Mouse (Mus musculus): ENCODE measurements around the gene Arfgef3. TPM values are rescaled to one million over a fixed set of nuclear protein-coding genes. Genes with fewer than 3 reads are reported as not detected.

Gene Arfgef3
- total RNA-seq, 1 experiment, result 3.6 TPM

GRCm38 (mm10) chr10:18547381-18547780 is 196.4 kb downstream of the Arfgef3 start:
- TF ChIP-seq ZNF384 (IDR thresholded peaks at IDR 0.05; ENCODE audit: low read depth, low read length) (no peak), ZC3H11A (IDR thresholded peaks at IDR 0.05; ENCODE audit: borderline replicate concordance, low read depth, low read length) (no peak), CHD2 (IDR thresholded peaks at IDR 0.05; ENCODE audit: low read depth, low read length) (no peak), HCFC1 (IDR thresholded peaks at IDR 0.05; ENCODE audit: borderline replicate concordance, insufficient read depth, low read length) (no peak), MAFK (IDR thresholded peaks at IDR 0.05; ENCODE audit: insufficient read depth, low read depth, low read length) (no peak)
- Histone ChIP-seq H3K4me1 (ENCODE audit: control insufficient read depth in 2 of 2, insufficient read depth in 2 of 2, low read length in 2 of 2, poor library complexity in 1 of 2) (peaks cover 0 to 6% of the 10 kb centered on the region in 2 experiments; a peak in 1 of 4 replicates), H3K9ac (ENCODE audit: insufficient read depth, low read depth, low read length, poor library complexity, severe bottlenecking) (no peak overlapping the region), H3K9me3 (ENCODE audit: control insufficient read depth, insufficient read depth, low read depth, low read length) (no peaks in the 10 kb centered on the region), H3K36me3 (ENCODE audit: control insufficient read depth, insufficient read depth, low read length, poor library complexity, severe bottlenecking) (no peaks in the 10 kb centered on the region), H3K27ac (ENCODE audit: insufficient read depth, low read depth, low read length, poor library complexity, severe bottlenecking) (no peak overlapping the region), H3K4me3 (ENCODE audit: insufficient read depth in 1 of 2, low read depth in 1 of 2, low read length in 2 of 2, poor library complexity in 1 of 2, severe bottlenecking in 1 of 2) (no peak overlapping the region)
- DNase-seq (ENCODE audit: low read depth, low spot score), result no peak
- in situ Hi-C loops (cut with MboI; ENCODE audit: low sequenced_read_pairs in 2 of 2, unreplicated experiment in 2 of 2), result no loop called here

DNA sequence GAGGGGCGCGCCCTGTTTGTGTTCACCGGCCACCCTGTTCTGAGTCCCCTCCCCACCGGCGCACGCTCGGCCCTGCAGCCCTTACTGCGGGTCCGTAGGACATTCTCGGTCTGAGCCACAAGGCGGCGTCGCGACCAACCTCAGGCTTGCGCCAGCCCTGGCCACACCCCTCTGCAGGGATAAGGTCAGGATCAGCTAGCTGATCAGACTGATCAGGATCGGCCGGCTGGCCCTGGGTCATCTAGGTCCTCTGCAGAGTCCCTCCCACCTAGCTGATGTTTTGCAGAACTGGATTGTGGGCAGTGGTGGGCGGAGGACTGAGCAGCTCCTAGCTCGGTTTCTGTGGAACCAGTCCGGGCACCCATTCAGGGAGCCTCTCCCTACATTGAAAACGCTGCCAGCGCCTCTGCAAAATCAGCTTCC is 197.9 kb downstream of the Arfgef3 start, which contains the start of gene Hebp2:
Hebp2 (minus strand) TSS at position 264 of the 423 bp plus-strand sequence.
- H3K9ac ChIP-seq (ENCODE audit: insufficient read depth, low read depth, low read length, poor library complexity, severe bottlenecking), result peak within 1 kb of the TSS; percentile 71; the same call in 1 of the 2 replicates
- TF ChIP-seq HCFC1 (IDR thresholded peaks at IDR 0.05; ENCODE audit: borderline replicate concordance, insufficient read depth, low read length), result 0 out of 2 replicates have a peak, but pooled peaks have one; percentile 30
- TF ChIP-seq MAFK (IDR thresholded peaks at IDR 0.05; ENCODE audit: insufficient read depth, low read depth, low read length), result no peak
- TF ChIP-seq ZC3H11A (IDR thresholded peaks at IDR 0.05; ENCODE audit: borderline replicate concordance, low read depth, low read length), result peak; percentile 42; the same call in 1 of the 2 replicates
- no peak for TF ChIP-seq CHD2 (IDR thresholded peaks at IDR 0.05; ENCODE audit: low read depth, low read length)
- in situ Hi-C loops (cut with MboI; ENCODE audit: low sequenced_read_pairs in 2 of 2, unreplicated experiment in 2 of 2), result no loop called here
- H3K4me3 ChIP-seq (ENCODE audit: insufficient read depth in 1 of 2, low read depth in 1 of 2, low read length in 2 of 2, poor library complexity in 1 of 2, severe bottlenecking in 1 of 2), result peak within 1 kb of the TSS; percentile 54 to 63
- H3K27ac ChIP-seq (ENCODE audit: insufficient read depth, low read depth, low read length, poor library complexity, severe bottlenecking), result no peak within 1 kb of the TSS
- H3K4me1 ChIP-seq (ENCODE audit: control insufficient read depth in 2 of 2, insufficient read depth in 2 of 2, low read length in 2 of 2, poor library complexity in 1 of 2), result peaks cover 0 to 6% of the 10 kb centered on the region in 2 experiments; a peak in 1 of 4 replicates
- DNase-seq (ENCODE audit: low read depth, low spot score), result peak; percentile 69
- H3K36me3 ChIP-seq (ENCODE audit: control insufficient read depth, insufficient read depth, low read length, poor library complexity, severe bottlenecking), result no peaks in the 10 kb centered on the region
- H3K9me3 ChIP-seq (ENCODE audit: control insufficient read depth, insufficient read depth, low read depth, low read length), result no peaks in the 10 kb centered on the region

DNA sequence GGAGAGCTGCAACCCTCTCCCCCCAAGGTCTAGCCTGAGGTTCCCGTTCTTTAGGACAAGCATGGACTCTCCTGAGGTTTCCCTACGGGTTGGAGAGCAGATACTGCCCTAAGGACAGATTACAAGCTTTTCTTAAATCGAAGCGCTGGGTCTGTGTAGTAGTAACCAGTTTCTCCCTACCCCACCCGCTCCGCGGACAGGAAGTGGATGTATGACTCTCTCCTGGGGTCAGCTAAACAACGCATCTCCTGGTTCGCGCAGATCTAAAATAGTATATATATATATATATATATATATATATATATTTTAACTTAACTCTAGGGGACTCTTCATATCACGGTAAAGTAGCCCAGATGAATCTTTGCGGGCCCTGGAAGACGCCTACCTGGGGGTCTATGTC is 198.4 kb downstream of the Arfgef3 start:
- no peak overlapping the region for H3K27ac ChIP-seq (ENCODE audit: insufficient read depth, low read depth, low read length, poor library complexity, severe bottlenecking)

DNA sequence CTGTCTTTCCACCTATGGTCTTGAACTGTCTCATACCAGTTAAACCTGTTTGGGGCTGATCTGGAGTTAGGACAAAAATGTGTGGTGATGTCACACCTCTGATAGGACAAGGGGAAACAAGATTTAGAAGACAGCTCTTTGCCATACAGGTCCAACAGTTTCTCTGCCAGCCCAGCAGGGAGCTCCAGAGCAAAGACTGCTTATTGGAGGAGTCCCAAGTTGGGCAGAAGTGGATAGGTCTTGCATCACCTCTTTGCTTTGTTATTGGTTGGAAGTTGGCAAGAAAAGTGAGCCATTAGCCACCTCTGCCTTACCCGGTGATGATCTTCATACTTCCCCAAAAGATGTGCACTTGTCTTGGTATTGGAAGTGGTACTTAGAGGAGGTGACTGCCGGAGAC is 206.9 kb downstream of the Arfgef3 start:
- no peak for DNase-seq (ENCODE audit: low read depth, low spot score)
- H3K9ac ChIP-seq (ENCODE audit: insufficient read depth, low read depth, low read length, poor library complexity, severe bottlenecking), result no peak overlapping the region
- in situ Hi-C loops (cut with MboI; ENCODE audit: low sequenced_read_pairs in 2 of 2, unreplicated experiment in 2 of 2), result no loop called here
- no peaks in the 10 kb centered on the region for H3K9me3 ChIP-seq (ENCODE audit: control insufficient read depth, insufficient read depth, low read depth, low read length)
- no peaks in the 10 kb centered on the region; a peak in 1 of 4 replicates for H3K4me1 ChIP-seq (ENCODE audit: control insufficient read depth in 2 of 2, insufficient read depth in 2 of 2, low read length in 2 of 2, poor library complexity in 1 of 2)
- H3K4me3 ChIP-seq (ENCODE audit: insufficient read depth in 1 of 2, low read depth in 1 of 2, low read length in 2 of 2, poor library complexity in 1 of 2, severe bottlenecking in 1 of 2), result no peak overlapping the region
- no peak overlapping the region for H3K27ac ChIP-seq (ENCODE audit: insufficient read depth, low read depth, low read length, poor library complexity, severe bottlenecking)
- no peak for TF ChIP-seq CHD2 (IDR thresholded peaks at IDR 0.05; ENCODE audit: low read depth, low read length)
- no peak for TF ChIP-seq HCFC1 (IDR thresholded peaks at IDR 0.05; ENCODE audit: borderline replicate concordance, insufficient read depth, low read length)
- TF ChIP-seq MAFK (IDR thresholded peaks at IDR 0.05; ENCODE audit: insufficient read depth, low read depth, low read length), result no peak
- TF ChIP-seq ZC3H11A (IDR thresholded peaks at IDR 0.05; ENCODE audit: borderline replicate concordance, low read depth, low read length), result no peak
- no peak for TF ChIP-seq ZNF384 (IDR thresholded peaks at IDR 0.05; ENCODE audit: low read depth, low read length)
- 0 out of 2 replicates have a peak, but pooled peaks cover 1% of the 10 kb centered on the region for H3K36me3 ChIP-seq (ENCODE audit: control insufficient read depth, insufficient read depth, low read length, poor library complexity, severe bottlenecking)

More for the DNA sequence above, 198.4 kb downstream of the Arfgef3 start:
- TF ChIP-seq ZC3H11A (IDR thresholded peaks at IDR 0.05; ENCODE audit: borderline replicate concordance, low read depth, low read length) (no peak), CHD2 (IDR thresholded peaks at IDR 0.05; ENCODE audit: low read depth, low read length) (no peak), MAFK (IDR thresholded peaks at IDR 0.05; ENCODE audit: insufficient read depth, low read depth, low read length) (no peak), ZNF384 (IDR thresholded peaks at IDR 0.05; ENCODE audit: low read depth, low read length) (no peak), HCFC1 (IDR thresholded peaks at IDR 0.05; ENCODE audit: borderline replicate concordance, insufficient read depth, low read length) (no peak)
- H3K9ac ChIP-seq (ENCODE audit: insufficient read depth, low read depth, low read length, poor library complexity, severe bottlenecking), result peak overlapping the region; percentile 71; the same call in 1 of the 2 replicates
- in situ Hi-C loops (cut with MboI; ENCODE audit: low sequenced_read_pairs in 2 of 2, unreplicated experiment in 2 of 2), result no loop called here
- no peaks in the 10 kb centered on the region for H3K9me3 ChIP-seq (ENCODE audit: control insufficient read depth, insufficient read depth, low read depth, low read length)
- no peaks in the 10 kb centered on the region for H3K36me3 ChIP-seq (ENCODE audit: control insufficient read depth, insufficient read depth, low read length, poor library complexity, severe bottlenecking)
- peak overlapping the region; percentile 54 to 63; a peak in 3 of 4 replicates for H3K4me3 ChIP-seq (ENCODE audit: insufficient read depth in 1 of 2, low read depth in 1 of 2, low read length in 2 of 2, poor library complexity in 1 of 2, severe bottlenecking in 1 of 2)
- no peak for DNase-seq (ENCODE audit: low read depth, low spot score)
- peaks cover 0 to 6% of the 10 kb centered on the region in 2 experiments; a peak in 1 of 4 replicates for H3K4me1 ChIP-seq (ENCODE audit: control insufficient read depth in 2 of 2, insufficient read depth in 2 of 2, low read length in 2 of 2, poor library complexity in 1 of 2)
